Mouse (Mus musculus) cerebellum, postnatal 10 days (tissue): ENCODE measurements around the gene Lingo2.
"Not testable (repeated sequence)": the region's sequence is repeated elsewhere in the genome, so short reads cannot be mapped to it uniquely, and the experiment has no call there.

ENCODE experiments used
- DNase-seq, 2 experiments: peaks; one replicate each; pipeline ENCODE4 v3.0.0; 2021; ENCODE audit warnings: mixed read lengths in 2 of 2

Gene Lingo2

GRCm38 (mm10) chr4:35823322-35823870 lies 1128.2 kb downstream of the Lingo2 start:
- DNase-seq: peak; percentile 20 to 31

GRCm38 (mm10) chr4:35820701-35821100 lies 1130.8 kb downstream of the Lingo2 start:
- peak; percentile 38 to 42 for DNase-seq

- no peak for DNase-seq
Measured at GRCm38 (mm10) chr4:35814698-35815097, 1136.8 kb downstream of the Lingo2 start.

DNA sequence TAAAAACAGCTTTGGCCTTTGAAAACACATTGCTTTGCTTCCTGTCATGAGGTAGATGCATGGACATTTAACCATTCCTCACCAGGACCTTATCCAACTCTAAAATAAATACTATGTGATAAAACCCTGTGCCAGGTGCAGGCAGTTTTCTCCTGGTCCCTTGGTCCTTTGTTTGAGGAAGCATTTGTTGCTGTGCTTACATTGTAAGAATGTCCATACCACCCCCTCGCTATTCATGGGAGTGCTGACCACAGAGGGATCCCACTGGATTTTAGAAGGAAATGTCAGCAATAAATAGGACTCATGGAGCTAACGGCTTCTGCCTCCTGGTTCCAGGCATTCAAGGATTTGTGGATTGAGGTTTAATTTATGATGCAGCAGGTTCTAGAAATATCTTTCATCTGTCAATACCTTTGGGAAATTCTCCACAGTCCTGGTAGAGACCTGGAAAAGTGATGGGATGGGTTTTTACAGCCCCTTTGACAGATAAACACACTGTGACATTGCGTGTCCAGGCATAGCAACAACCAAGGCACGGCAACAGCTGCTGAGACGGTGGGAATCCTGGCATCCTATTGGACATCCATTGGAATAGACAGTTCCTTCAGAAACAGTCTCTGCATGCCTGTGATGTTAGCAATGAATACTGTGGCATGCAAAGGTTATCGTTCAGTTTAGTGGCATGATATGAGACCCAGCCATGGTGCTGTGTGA lies 1143.9 kb downstream of the Lingo2 start:
- DNase-seq: peak; percentile 81 to 84

DNA sequence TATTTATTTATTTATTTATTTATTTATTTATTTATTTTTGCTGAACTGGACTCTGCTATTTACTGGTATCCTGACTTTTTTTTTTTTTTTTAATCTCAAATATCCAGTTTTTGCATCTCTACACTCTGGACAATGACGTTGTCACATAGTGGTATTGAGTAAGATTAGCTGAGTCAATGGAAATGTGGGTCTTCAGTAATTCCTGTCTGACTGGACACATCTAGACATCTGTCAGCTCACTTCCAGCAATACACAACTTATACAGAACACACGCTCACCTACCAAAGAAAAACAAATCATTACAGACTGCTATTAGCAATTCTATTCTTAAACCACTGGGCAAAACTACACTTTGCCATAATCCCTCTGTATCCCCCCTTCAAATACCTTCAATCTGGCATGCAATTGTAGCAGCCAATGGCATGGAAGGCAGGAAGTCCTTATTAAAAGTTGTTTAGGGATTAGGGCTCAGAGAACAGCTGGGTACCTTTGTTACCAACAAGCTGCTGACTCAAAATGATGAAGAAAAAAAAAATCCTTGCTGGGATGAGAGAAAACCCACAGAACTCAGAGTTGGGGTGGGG lies 1144.6 kb downstream of the Lingo2 start:
- no peak for DNase-seq

- DNase-seq: no peak
Measured at GRCm38 (mm10) chr4:35784255-35784921, 1167.2 kb downstream of the Lingo2 start.

GRCm38 (mm10) chr4:35770810-35771209 lies 1180.7 kb downstream of the Lingo2 start:
- no peak for DNase-seq

DNA sequence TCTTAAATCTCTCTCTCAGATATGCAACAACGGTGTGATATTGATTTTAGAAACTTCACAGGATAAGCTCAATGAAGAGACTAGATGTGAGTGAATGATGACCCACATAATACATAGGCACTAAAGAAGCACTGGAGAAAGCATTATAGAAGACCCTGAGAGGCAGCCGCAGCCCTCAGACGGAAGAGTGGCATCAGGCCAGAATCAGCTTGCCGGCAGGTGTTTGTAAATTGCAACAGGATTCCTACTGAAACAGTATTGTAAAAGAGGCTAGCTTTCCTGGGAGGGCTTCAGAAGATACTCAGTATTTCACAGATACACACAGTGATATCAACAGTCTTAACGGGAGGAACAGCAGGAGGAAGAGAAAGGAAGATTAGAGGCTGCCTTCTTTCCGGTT lies 1184.6 kb downstream of the Lingo2 start:
- DNase-seq: peak; percentile 56 to 60

DNA sequence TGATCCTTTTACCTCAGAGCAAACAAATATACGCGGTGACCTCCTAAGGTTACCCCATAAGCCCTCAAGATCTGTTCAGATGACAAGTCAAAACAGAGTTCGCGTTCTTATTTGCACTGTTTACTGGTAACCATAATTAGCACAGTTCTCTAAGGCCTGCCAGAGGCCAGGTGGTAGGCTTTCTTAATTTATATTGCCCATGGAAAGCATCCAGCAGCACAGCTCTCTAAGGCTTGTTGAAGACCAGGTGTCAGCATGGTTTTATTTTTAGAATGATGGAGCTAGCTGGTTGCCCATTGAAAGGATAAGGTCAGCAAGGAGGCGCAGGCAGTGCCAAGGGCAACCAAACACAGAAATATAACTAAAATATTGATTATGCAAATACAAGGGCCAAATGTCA lies 1190.4 kb downstream of the Lingo2 start:
- DNase-seq: peak; percentile 39 to 41

- DNase-seq: peak in 1 of 2 experiments; percentile 12
Measured at GRCm38 (mm10) chr4:35752121-35752860, 1199.3 kb downstream of the Lingo2 start.

DNA sequence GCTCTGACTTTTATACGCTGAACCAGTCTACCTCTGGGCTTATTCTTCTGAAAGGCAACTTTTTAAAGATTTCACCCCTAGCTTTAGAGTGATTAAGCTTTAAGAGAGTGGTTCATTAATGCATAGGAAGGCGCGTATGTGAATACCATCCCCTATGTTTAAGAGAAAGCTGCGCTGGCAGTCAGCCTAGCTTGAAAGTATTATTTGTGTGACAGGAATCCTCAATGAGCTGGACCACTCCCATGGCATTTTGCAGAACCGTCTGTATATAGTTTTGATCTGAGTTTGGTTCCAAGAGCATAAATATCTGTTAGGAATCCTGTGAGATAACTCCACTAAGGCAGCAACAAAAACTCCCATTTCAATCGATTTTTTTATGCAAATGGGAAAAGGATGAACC lies 1204.9 kb downstream of the Lingo2 start:
- no peak for DNase-seq

- no peak for DNase-seq
Measured at GRCm38 (mm10) chr4:35724774-35725173, 1226.8 kb downstream of the Lingo2 start.

- no peak for DNase-seq
Measured at GRCm38 (mm10) chr4:35704126-35704525, 1247.4 kb downstream of the Lingo2 start.

- DNase-seq: peak; percentile 74 to 80
Measured at GRCm38 (mm10) chr4:35702661-35703060, 1248.9 kb downstream of the Lingo2 start.

GRCm38 (mm10) chr4:35695137-35695522 lies 1256.4 kb downstream of the Lingo2 start:
- no peak for DNase-seq

- no peak for DNase-seq
Measured at GRCm38 (mm10) chr4:35694360-35695136, 1257.0 kb downstream of the Lingo2 start.

DNA sequence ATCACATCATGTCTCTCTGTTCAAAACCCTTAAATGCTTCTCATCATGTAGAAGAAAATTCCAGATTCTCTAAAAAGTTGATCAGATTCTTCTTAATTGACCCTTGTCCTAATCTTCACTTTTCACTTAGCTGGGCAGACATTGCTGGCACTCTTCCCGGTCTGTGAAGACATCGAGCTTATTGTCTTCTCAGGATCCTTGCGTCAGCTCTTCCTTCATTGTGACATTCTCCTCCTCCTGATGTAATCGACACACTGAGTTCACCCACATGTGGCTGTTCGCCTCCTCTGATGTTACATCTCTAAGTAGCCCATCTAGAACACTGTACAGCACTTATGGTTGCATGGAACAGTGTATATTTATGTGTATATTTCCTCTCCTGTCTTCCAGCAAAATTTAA lies 1261.0 kb downstream of the Lingo2 start:
- no peak for DNase-seq

DNA sequence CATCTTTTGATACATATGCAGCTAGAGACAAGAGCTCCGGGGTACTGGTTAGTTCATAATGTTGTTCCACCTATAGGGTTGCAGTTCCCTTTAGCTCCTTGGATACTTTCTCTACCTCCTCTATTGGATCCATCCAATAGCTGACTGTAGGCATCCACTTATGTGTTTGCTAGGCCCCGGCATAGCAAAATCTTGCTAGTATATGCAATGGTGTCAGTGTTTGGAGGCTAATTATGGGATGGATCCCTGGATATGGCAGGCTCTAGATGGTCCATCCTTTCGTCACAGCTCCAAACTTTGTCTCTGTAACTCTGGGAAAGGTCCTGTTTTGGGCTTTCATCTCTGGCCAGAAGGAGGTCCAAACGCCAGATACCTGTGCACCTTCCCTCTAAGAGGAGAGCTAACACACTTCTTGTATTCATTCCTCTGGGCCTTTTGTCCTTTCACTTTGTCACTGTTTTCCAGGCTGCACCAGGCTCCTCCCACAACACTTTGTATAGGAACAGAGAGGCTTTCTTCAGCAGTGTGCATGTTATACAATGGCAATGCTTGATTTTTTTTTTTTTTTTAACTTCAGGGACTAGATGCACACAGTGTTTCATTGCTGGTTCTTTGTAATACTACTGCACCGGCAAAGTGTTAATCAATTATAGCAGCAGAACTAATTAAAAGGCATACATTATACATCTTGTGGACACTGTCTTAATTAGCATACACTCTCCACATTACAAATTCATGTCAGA lies 1262.9 kb downstream of the Lingo2 start:
- DNase-seq: not testable (repeated sequence)
